Mouse (Mus musculus): Measurements from ENCODE around the gene Dock7. TPM values are rescaled to one million over a fixed set of nuclear protein-coding genes. Genes with fewer than 3 reads are reported as not detected.

Dock7 gene
- polyA plus RNA-seq, 1 experiment from 2014 or later = 49.0 TPM

DNA sequence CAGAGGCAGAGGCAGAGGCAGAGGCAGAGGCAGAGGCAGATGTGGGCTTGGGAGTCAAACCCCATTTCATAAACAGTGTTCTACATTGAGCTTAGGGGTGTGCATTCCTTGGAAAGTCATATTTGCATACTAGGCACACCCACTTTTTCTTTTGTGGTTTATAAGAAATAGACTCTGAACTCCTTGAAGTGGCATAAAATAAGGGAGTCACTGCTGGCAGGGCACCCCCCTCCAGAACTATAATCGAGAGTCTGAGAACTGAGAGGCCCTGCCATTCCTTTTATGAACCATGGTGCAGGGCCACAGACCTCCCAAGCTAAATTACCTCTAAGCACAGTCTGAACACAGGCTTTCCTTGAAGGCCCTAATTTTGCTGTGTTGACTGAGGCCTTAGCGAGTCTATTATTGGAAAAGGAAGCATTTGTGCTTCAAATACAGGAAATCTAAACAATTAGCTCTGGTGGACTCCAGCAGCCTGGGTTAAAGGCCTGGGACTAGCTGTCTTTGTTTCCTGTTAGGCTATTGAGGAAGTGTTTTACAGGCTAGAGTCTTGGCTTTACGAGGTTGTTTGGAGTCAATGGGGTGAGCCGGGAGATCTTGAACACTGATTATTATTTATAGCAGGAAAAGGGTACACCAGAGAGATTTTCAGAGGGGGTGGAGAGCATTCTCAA lies 31.3 kb upstream of the Dock7 start:
- Histone ChIP-seq H3K27ac (ENCODE audit: low read length) (no peak overlapping the region), H3K9ac (ENCODE audit: low read length) (no peak overlapping the region), H3K4me1 (replicated peaks; ENCODE audit: control insufficient read depth, insufficient read depth, low read length) (no peaks in the 10 kb centered on the region), H3K4me2 (ENCODE audit: low read depth, low read length) (no peak overlapping the region), H3K27me3 (ENCODE audit: control insufficient read depth, insufficient read depth, low read depth, low read length) (no peaks in the 10 kb centered on the region), H3K9me3 (ENCODE audit: control insufficient read depth, low read length) (no peaks in the 10 kb centered on the region), H3K36me3 (ENCODE audit: control insufficient read depth, insufficient read depth, low read length) (no peaks in the 10 kb centered on the region), H3K4me3 (ENCODE audit: low read length) (no peak overlapping the region)
- ATAC-seq (ENCODE audit: low read depth) = peak; percentile 41
- 45% methylated on average over 4 of the region's 4 CpGs for WGBS

DNA sequence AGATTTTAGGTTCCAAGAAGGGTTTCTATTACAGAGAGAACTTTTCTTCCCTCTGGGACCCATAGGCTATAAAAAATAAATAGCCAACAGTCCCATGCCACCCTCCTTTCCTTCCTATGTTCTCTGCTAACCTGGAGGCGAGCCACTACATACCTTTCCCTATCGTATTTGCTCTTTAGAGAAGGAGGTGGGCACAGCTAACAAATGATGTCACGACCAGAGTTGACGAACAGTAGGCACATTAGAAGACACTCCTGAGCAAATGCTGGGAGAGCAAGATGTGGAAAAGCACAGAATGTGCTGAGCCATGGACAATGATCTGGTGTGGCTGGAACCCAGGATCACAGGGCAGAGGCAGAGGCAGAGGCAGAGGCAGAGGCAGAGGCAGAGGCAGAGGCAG lies 30.7 kb upstream of the Dock7 start:
- H3K27ac ChIP-seq (ENCODE audit: low read length) = no peak overlapping the region
- ATAC-seq (ENCODE audit: low read depth) = peak; percentile 78; the same call in 1 of the 2 replicates
- 70% methylated on average over 4 of the region's 4 CpGs for WGBS

DNA sequence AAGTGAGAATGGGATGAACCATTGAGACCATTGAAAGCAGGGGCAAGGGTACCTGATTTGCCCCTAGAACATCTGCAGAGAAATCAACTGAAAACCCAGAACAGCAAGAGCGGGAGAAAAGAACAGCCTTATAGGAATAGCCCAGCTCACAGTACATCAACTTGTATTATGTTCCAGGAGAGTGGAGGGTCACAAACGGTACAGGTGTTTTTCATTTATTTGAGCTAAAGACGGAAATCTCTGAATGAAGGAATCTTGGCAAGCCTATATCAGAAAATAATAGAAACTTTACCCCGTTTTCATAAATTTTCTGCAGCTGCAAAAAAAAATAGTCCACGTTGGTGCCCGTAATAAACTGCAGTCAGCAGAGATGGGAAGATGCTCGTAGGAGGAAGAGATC lies 22.6 kb upstream of the Dock7 start:
- no peaks in the 10 kb centered on the region for H3K9me3 ChIP-seq (ENCODE audit: control insufficient read depth, low read length)

More for the DNA sequence above, 30.7 kb upstream of the Dock7 start:
- no peak overlapping the region for H3K9ac ChIP-seq (ENCODE audit: low read length)
- no peaks in the 10 kb centered on the region for H3K36me3 ChIP-seq (ENCODE audit: control insufficient read depth, insufficient read depth, low read length)
- no peak overlapping the region for H3K4me3 ChIP-seq (ENCODE audit: low read length)
- no peaks in the 10 kb centered on the region for H3K27me3 ChIP-seq (ENCODE audit: control insufficient read depth, insufficient read depth, low read depth, low read length)
- H3K4me1 ChIP-seq (replicated peaks; ENCODE audit: control insufficient read depth, insufficient read depth, low read length) = no peaks in the 10 kb centered on the region
- H3K4me2 ChIP-seq (ENCODE audit: low read depth, low read length) = no peak overlapping the region
- H3K9me3 ChIP-seq (ENCODE audit: control insufficient read depth, low read length) = no peaks in the 10 kb centered on the region

DNA sequence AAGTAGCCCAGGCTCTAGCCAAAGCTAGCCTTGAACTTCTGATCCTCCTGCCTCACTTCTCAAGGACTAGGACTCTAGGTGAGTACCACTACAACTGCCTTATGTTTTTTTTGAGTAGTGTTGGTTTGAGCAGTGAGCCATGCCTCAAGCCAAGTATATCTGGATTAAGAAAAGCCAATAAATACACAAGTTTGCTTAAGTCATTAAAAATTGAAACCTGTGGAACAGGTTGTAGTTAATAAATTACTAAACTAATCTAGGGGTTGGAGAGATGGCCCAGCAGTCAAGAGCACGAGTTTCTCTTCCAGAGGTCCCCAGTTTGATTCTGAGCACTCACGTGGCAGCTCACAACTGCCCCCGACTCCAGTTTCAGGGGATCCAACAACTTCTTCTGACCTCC lies 20.9 kb upstream of the Dock7 start:
- no peak overlapping the region; the same call in 1 of the 2 replicates for H3K27ac ChIP-seq (ENCODE audit: low read length)
- 54% methylated on average over 3 of the region's 3 CpGs for WGBS
- H3K9ac ChIP-seq (ENCODE audit: low read length) = no peak overlapping the region
- H3K9me3 ChIP-seq (ENCODE audit: control insufficient read depth, low read length) = no peaks in the 10 kb centered on the region
- H3K4me1 ChIP-seq (replicated peaks; ENCODE audit: control insufficient read depth, insufficient read depth, low read length) = no peaks in the 10 kb centered on the region
- H3K36me3 ChIP-seq (ENCODE audit: control insufficient read depth, insufficient read depth, low read length) = no peaks in the 10 kb centered on the region
- no peak overlapping the region for H3K4me3 ChIP-seq (ENCODE audit: low read length)
- H3K4me2 ChIP-seq (ENCODE audit: low read depth, low read length) = no peak overlapping the region
- no peaks in the 10 kb centered on the region for H3K27me3 ChIP-seq (ENCODE audit: control insufficient read depth, insufficient read depth, low read depth, low read length)
- peak; percentile 71; the same call in 1 of the 2 replicates for ATAC-seq (ENCODE audit: low read depth)

More for the DNA sequence above, 22.6 kb upstream of the Dock7 start:
- no peak for ATAC-seq (ENCODE audit: low read depth)
- H3K27me3 ChIP-seq (ENCODE audit: control insufficient read depth, insufficient read depth, low read depth, low read length) = no peaks in the 10 kb centered on the region
- H3K4me3 ChIP-seq (ENCODE audit: low read length) = no peak overlapping the region
- H3K4me1 ChIP-seq (replicated peaks; ENCODE audit: control insufficient read depth, insufficient read depth, low read length) = no peaks in the 10 kb centered on the region
- H3K36me3 ChIP-seq (ENCODE audit: control insufficient read depth, insufficient read depth, low read length) = no peaks in the 10 kb centered on the region
- no peak overlapping the region for H3K4me2 ChIP-seq (ENCODE audit: low read depth, low read length)
- H3K27ac ChIP-seq (ENCODE audit: low read length) = no peak overlapping the region
- 84% methylated on average over 7 of the region's 7 CpGs for WGBS
- no peak overlapping the region for H3K9ac ChIP-seq (ENCODE audit: low read length)

DNA sequence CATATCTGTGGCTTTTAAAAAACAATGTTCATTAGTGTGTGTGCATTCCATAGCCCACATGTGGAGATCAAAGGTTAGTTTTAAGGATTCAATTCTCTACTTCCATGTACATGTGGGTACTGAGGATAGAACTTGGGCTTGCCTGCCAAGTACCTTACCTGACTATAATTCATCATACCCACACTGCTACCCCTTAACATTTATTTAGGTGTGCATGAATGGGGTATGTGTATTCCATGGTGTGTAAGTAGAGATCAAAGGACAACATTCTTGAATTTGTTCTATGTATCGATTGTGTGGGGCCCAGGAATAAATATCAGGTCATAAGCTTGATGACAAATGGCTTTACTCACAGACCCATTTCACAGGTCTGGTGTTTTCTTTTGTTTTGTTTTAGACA lies 20.5 kb upstream of the Dock7 start:
- Histone ChIP-seq H3K9me3 (ENCODE audit: control insufficient read depth, low read length) (no peaks in the 10 kb centered on the region), H3K9ac (ENCODE audit: low read length) (no peak overlapping the region), H3K36me3 (ENCODE audit: control insufficient read depth, insufficient read depth, low read length) (no peaks in the 10 kb centered on the region), H3K4me1 (replicated peaks; ENCODE audit: control insufficient read depth, insufficient read depth, low read length) (no peaks in the 10 kb centered on the region), H3K4me3 (ENCODE audit: low read length) (no peak overlapping the region), H3K27ac (ENCODE audit: low read length) (no peak overlapping the region; the same call in 1 of the 2 replicates), H3K27me3 (ENCODE audit: control insufficient read depth, insufficient read depth, low read depth, low read length) (no peaks in the 10 kb centered on the region), H3K4me2 (ENCODE audit: low read depth, low read length) (no peak overlapping the region)
- no peak for ATAC-seq (ENCODE audit: low read depth)
- 85% methylated on average over 1 of the region's 1 CpGs for WGBS

DNA sequence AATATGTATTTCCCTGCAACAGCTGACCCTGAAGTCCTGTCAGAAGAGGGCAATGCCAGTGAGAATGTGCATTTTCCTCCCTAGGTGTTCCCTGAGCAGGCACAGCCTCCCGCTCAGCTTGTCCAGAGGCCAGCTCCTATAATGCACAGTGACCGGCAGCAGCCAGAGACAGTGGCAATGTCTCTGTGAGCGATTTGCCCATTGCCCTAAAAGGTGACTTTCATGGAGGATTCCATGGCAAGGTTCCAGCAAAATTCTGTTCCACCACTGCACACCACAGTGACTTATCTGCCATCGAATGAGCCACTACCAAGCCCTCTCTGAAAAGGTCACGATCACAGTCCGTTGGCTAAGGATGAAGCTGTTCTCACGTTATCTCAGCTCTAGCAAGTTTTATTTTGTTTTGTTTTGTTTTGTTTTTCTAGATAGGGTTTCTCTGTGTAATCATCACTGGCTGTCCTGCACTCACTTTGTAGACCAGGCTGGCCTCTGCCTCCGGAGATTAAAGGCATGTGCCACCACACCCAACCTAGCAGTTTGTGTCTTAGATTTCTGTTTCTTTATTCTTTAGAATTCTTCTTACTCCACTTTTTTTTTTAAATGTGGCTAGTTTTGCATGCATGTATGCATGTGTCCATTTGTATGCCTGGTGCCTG lies 17.4 kb upstream of the Dock7 start:
- H3K9ac ChIP-seq (ENCODE audit: low read length) = no peak overlapping the region
- H3K4me1 ChIP-seq (replicated peaks; ENCODE audit: control insufficient read depth, insufficient read depth, low read length) = no peaks in the 10 kb centered on the region
- no peak overlapping the region for H3K27ac ChIP-seq (ENCODE audit: low read length)
- H3K4me2 ChIP-seq (ENCODE audit: low read depth, low read length) = no peak overlapping the region
- H3K4me3 ChIP-seq (ENCODE audit: low read length) = no peak overlapping the region
- no peaks in the 10 kb centered on the region for H3K36me3 ChIP-seq (ENCODE audit: control insufficient read depth, insufficient read depth, low read length)
- ATAC-seq (ENCODE audit: low read depth) = no peak
- no peaks in the 10 kb centered on the region for H3K9me3 ChIP-seq (ENCODE audit: control insufficient read depth, low read length)
- WGBS = 80% methylated on average over 8 of the region's 8 CpGs
- no peaks in the 10 kb centered on the region for H3K27me3 ChIP-seq (ENCODE audit: control insufficient read depth, insufficient read depth, low read depth, low read length)

DNA sequence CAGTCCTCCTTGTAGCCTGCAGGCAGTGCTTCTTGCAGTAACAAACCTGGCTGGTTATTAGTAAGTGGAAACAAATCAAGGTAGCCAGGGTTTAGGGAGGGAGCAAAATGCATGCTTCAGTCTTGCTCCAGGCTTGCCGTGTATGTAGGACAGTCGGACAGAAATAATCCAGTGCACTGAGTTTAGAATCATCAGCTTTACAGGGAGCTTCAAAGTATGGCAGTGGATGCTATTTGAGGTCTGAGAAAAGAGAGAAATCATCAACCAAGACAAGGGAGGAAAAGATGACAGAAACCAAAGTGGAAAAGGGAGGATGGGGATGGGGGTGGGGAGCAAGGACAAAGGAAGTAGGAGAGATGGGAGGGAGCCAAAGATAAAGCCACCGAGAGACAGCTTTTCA lies 13.8 kb upstream of the Dock7 start:
- H3K9ac ChIP-seq (ENCODE audit: low read length) = no peak overlapping the region
- WGBS = 63% methylated on average over 3 of the region's 3 CpGs
- no peaks in the 10 kb centered on the region for H3K36me3 ChIP-seq (ENCODE audit: control insufficient read depth, insufficient read depth, low read length)
- no peak overlapping the region for H3K4me2 ChIP-seq (ENCODE audit: low read depth, low read length)
- H3K27ac ChIP-seq (ENCODE audit: low read length) = no peak overlapping the region
- H3K4me3 ChIP-seq (ENCODE audit: low read length) = no peak overlapping the region
- H3K4me1 ChIP-seq (replicated peaks; ENCODE audit: control insufficient read depth, insufficient read depth, low read length) = no peaks in the 10 kb centered on the region
- ATAC-seq (ENCODE audit: low read depth) = no peak
- no peaks in the 10 kb centered on the region for H3K9me3 ChIP-seq (ENCODE audit: control insufficient read depth, low read length)
- no peaks in the 10 kb centered on the region for H3K27me3 ChIP-seq (ENCODE audit: control insufficient read depth, insufficient read depth, low read depth, low read length)

DNA sequence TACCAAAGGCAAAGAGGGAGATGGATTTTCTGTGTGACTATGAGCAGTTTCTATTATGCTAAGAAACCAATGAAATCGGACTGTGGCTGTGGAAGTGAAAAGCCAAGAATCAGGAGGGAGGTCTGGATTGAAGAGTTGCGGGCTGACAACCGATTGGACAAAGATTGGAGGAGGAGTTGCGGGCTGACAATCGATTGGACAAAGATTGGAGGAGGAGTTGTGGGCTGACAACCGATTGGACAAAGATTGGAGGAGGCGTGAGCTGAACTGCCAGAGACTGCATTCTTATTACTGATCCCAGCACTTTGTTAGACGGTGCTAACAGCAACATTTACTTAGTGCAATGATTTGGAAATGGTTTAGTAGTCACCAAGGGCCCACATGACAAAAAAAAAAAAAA lies 12.6 kb upstream of the Dock7 start:
- 92% methylated on average over 8 of the region's 8 CpGs for WGBS

DNA sequence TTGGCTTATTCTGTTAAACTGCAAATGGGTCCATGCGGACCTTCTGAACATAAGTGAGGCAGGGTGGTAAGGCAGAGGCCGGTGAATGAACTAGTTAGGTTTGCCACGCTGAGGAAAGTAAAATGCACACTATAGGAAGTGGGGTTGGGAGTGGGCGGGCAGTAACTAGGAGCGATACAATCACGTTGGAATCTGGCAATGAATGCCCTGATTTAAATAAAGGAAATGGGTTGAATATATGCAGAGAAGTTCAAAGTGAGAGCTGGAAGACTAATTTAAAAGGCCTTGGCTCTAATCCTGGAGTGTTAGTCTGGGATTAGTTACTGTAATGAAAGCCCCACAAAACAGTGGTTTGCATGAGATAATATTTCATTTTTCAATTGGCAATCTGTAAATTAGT lies 12.0 kb upstream of the Dock7 start:
- WGBS = 60% methylated on average over 6 of the region's 6 CpGs
- Histone ChIP-seq H3K4me1 (replicated peaks; ENCODE audit: control insufficient read depth, insufficient read depth, low read length) (no peaks in the 10 kb centered on the region), H3K9me3 (ENCODE audit: control insufficient read depth, low read length) (no peaks in the 10 kb centered on the region), H3K9ac (ENCODE audit: low read length) (no peak overlapping the region), H3K36me3 (ENCODE audit: control insufficient read depth, insufficient read depth, low read length) (no peaks in the 10 kb centered on the region), H3K4me2 (ENCODE audit: low read depth, low read length) (no peak overlapping the region), H3K27me3 (ENCODE audit: control insufficient read depth, insufficient read depth, low read depth, low read length) (no peaks in the 10 kb centered on the region), H3K27ac (ENCODE audit: low read length) (no peak overlapping the region), H3K4me3 (ENCODE audit: low read length) (no peak overlapping the region)
- no peak for ATAC-seq (ENCODE audit: low read depth)

More for the DNA sequence above, 12.6 kb upstream of the Dock7 start:
- Histone ChIP-seq H3K4me1 (replicated peaks; ENCODE audit: control insufficient read depth, insufficient read depth, low read length) (no peaks in the 10 kb centered on the region), H3K4me2 (ENCODE audit: low read depth, low read length) (no peak overlapping the region), H3K27me3 (ENCODE audit: control insufficient read depth, insufficient read depth, low read depth, low read length) (no peaks in the 10 kb centered on the region), H3K36me3 (ENCODE audit: control insufficient read depth, insufficient read depth, low read length) (no peaks in the 10 kb centered on the region), H3K4me3 (ENCODE audit: low read length) (no peak overlapping the region), H3K27ac (ENCODE audit: low read length) (no peak overlapping the region), H3K9ac (ENCODE audit: low read length) (no peak overlapping the region), H3K9me3 (ENCODE audit: control insufficient read depth, low read length) (no peaks in the 10 kb centered on the region)
- no peak for ATAC-seq (ENCODE audit: low read depth)

Data from lung, embryonic 16.5 days (tissue).